Mouse (Mus musculus) neutrophil, adult 59 days (primary cell): ENCODE measurements around the gene A1bg. TPM values are rescaled to one million over a fixed set of nuclear protein-coding genes. Genes with fewer than 3 reads are reported as not detected.

ENCODE experiments used
- total RNA-seq, 2 experiments: library from RNA; stranded (reverse); gene quantifications; 1 replicate in 1 of 2; 2 replicates in 1 of 2; pipeline ENCODE4 v1.2.4; 2023

A1bg gene
- not detected for total RNA-seq

DNA sequence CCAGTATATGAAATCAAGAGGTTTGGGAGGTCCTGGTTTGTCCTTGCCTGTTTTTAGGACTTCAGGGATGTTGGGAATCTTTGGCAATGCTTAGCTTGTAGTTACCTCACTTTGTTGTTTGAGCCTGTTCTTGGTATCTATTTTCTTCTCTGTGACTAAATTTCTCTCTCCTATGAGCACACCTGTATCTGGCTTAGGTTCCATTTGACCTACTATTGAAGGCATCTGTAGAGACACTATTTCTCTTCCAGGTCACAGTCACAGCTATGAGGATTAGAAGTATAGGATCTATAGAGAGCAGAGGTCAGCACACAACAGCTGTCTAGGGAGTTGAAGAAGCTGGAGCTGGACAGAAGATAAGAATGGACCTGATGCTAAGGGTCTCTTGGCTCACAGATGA is at the start of gene A1bg:
TSS of gene A1bg (minus strand) at position 101 of the 400 bp plus-strand sequence.

GRCm38 (mm10) chr15:60853231-60853999 is 69.4 kb downstream of the A1bg start, which contains the start of gene Fam84b:
Fam84b (minus strand) TSS chr15:60853778.

Other genes with a start within 250 kb of the A1bg start
- 1 to 10 TPM; 3.2 to 4.4 TPM for gene Fam84b, start 69.2 kb downstream of the A1bg start, total RNA-seq